In the genomic region with DNA sequence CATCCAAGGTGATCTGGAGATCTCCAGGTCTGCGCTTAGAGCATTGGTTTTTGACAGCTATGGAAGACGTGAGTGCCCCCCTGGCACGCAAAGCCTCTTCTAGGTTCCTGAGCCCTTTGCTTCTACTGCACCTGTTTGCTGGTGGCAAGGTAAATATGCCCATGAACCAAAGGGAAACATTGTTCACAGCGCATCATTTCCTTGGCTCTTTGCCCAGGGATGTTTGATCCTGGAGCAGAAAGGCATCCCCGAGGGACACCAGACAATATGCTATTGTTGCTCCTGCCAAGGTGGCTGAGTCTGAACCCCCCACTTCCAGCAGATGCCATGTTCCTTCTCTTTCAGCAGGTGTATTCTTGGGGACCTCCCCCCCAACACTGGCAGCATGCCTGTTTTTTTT, we compare ENCODE assay signal across 14 mouse cellular contexts.
DNase-seq lines count a peak whose midpoint lies in the region; TF ChIP-seq lines count a peak whose summit lies in the region.
"Had no signal": no experiment of that assay in that cellular context is flagged by ENCODE, and none has a peak within 500 bp of the region (broad histone marks: within the 10 kb centered on the region; RNA-seq: fewer than 3 reads in every experiment).

No protein-coding gene starts in this region.

- peak; percentile 25 for DNase-seq in left cerebral cortex, postnatal 4 days
- DNase-seq in left cerebral cortex, postnatal 36 days (ENCODE audit: low spot score in 2 of 2): no peak
- DNase-seq in brain, adult 2 months (ENCODE audit: low read depth, low spot score): peak; percentile 89
- DNase-seq in cerebellum, adult 18-20 months: peak; percentile 71 to 76
- peak; percentile 51 to 62 for DNase-seq in cerebellum, postnatal 36 days
- no peak for DNase-seq in frontal cortex, postnatal 25 days (ENCODE audit: low spot score in 2 of 2)
- DNase-seq in thymus, adult 2 months: no peak
- DNase-seq: forebrain, postnatal 0 days; gastrocnemius, postnatal 10 days; heart, adult 18-20 months had no signal

- no peak for TF ChIP-seq POLR2A in thymus, adult 2 months (IDR thresholded peaks at IDR 0.05; ENCODE audit: control insufficient read depth, extremely low read depth, insufficient read depth, low read length, poor library complexity)

- H3K4me1 ChIP-seq in thymus, adult 2 months (replicated peaks; ENCODE audit: control insufficient read depth, insufficient read depth, low read length): peaks cover 15% of the 10 kb centered on the region
- H3K4me1 ChIP-seq: embryonic facial prominence, embryonic 12.5 days; limb, embryonic 10.5 days had no signal

- intact Hi-C loops in left cerebral cortex, postnatal 4 days (cut with DNase I): no loop called here
- intact Hi-C loops in left cerebral cortex, postnatal 36 days (cut with DNase I): no loop called here

- no peaks in the 10 kb centered on the region for H3K36me3 ChIP-seq in thymus, adult 2 months (ENCODE audit: control insufficient read depth, insufficient read depth, low read length)
- H3K36me3 ChIP-seq: embryonic facial prominence, embryonic 12.5 days; hindbrain, embryonic 10.5 days; limb, embryonic 10.5 days had no signal

- H3K4me3 ChIP-seq in thymus, adult 2 months (ENCODE audit: control insufficient read depth, insufficient read depth, low read length): no peak overlapping the region
- H3K4me3 ChIP-seq: embryonic facial prominence, embryonic 12.5 days; hindbrain, embryonic 10.5 days; limb, embryonic 10.5 days had no signal

- 89% methylated on average over 5 of the region's 5 CpGs for WGBS in thymus, adult 2 months

- H3K27me3 ChIP-seq in thymus, adult 2 months (ENCODE audit: control insufficient read depth, insufficient read depth, low read length): no peaks in the 10 kb centered on the region
- H3K27me3 ChIP-seq: embryonic facial prominence, embryonic 12.5 days had no signal

- TF ChIP-seq CTCF in thymus, adult 2 months (IDR thresholded peaks at IDR 0.05; ENCODE audit: borderline replicate concordance, control insufficient read depth, extremely low read depth, insufficient read depth, low read length, poor library complexity): no peak

- H3K27ac ChIP-seq in thymus, adult 2 months (ENCODE audit: control insufficient read depth, insufficient read depth, low read length): no peak overlapping the region
- H3K27ac ChIP-seq: embryonic facial prominence, embryonic 12.5 days; hindbrain, embryonic 10.5 days; limb, embryonic 10.5 days; liver, embryonic 14.5 days had no signal

Comparison
In these comparisons a context has a peak if more than half of its experiments do, and no peak if none do; other contexts are left out.
1. DNase-seq: peak in left cerebral cortex, postnatal 4 days (single experiment), brain, adult 2 months (single experiment), cerebellum, adult 18-20 months (2 of 2) and cerebellum, postnatal 36 days (2 of 2); none in left cerebral cortex, postnatal 36 days (0 of 2), frontal cortex, postnatal 25 days (0 of 2) and thymus, adult 2 months (single experiment).